Mouse (Mus musculus): ENCODE measurements around the gene Frmd4a. TPM values are rescaled to one million over a fixed set of nuclear protein-coding genes. Genes with fewer than 3 reads are reported as not detected.

Frmd4a gene
- total RNA-seq, 2 experiments from 2014 or later = 10.8 to 14.2 TPM

DNA sequence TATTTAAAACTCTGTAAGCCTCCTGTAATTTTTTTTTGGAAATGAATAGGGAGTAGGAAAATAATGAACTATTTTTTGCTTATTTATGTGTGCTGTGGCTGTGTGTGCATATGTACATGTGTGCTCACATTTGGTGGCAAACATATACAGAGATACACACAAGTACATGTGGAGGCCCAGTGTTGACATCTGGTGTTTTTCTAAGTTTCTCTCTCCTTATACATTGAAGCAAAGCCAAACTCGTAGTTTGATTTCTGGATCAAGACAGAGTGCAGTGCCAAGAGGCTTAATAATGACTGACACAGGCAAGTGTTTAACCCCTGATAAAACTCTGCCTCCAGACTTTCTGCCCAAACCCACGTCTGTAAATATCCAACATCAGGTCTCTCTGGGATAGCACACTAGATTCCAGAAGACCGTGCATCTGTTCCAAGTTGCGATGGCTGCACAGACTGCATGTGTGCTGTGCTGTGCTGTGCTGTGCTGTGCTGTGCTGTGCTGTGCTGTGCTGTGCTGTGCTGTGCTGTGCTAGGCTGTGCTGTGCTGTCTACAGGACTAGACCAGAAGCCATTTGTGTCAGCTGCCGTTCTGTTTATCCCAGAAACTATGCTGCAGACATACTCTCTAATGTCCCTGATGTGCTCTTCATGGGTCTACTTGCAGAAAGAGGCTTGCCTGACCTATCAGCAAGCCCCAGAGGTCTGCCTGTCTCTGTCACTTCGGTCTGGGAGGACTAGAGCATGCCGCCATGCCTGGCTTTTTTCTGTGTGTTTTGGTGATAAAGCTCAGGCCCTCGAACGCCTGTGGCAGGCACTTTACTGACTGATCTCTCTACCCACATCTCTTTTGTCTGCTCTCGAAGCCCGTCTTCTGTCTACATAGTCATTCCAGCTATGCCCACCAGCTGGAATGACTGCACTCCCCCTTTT lies 437.8 kb downstream of the Frmd4a start:
- intact Hi-C loops (cut with DNase I; ENCODE audit: low total_unique reads) = no loop called here
- no peak for DNase-seq

DNA sequence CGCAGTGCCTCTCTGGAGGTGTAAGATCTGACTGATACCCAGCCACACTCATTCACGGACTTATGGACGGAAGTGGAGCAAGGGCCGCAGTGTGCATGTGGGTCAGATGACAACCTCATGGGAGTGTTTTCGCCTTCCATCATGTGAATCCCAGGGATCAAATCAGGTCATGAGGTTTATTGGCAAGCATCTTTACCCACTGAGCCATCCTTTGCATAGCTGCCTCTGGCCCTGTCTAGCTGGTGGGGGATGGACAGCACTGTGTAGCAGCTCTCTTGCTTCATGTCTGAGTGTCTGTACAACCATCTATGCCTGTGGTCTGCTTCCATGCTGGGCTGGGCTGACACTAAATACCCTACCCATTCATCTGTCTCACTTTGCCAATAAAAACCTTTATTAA lies 443.4 kb downstream of the Frmd4a start:
- intact Hi-C loops (cut with DNase I; ENCODE audit: low total_unique reads) = no loop called here
- DNase-seq = no peak

DNA sequence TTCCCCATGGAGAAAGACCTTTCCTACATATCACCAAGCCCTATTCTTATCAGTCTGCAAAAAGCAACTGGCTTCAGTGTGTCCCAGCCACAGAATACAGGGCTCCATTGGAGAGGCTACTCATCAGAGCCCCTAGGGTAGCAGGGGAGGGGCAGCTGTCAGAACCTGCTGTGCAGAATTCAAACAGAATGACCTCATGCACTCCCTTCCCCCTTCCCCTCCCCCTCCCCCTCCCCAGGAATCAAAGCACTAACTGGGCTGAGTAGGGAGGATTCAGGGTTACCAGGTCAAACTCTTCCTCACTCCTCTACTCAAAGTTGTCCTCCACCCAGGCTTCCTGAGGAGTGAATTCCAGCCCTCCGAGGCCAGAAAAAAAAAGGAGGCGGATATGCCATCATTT lies 444.0 kb downstream of the Frmd4a start:
- DNase-seq = no peak
- intact Hi-C loops (cut with DNase I; ENCODE audit: low total_unique reads) = no loop called here

DNA sequence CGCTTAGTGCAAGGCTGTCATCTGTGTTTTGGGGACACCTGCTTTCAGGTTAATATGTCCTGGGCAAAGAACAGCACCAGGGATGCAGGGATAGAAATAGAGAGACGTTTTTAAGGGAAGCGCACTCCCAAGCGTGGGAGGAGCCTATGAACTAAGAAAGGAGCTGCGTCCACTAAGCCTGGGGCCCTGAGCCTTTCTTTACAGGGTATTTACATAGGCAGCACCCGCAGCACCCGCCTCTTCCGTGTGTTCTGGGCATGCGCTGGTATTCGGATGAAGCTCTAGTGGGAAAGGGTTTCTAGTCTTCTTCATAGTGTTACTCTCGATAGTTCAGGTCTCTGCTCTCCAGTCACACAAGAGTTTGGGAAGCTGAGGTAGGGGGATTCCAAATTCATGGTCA lies 445.0 kb downstream of the Frmd4a start:
- no peak for DNase-seq
- intact Hi-C loops (cut with DNase I; ENCODE audit: low total_unique reads) = no loop called here

DNA sequence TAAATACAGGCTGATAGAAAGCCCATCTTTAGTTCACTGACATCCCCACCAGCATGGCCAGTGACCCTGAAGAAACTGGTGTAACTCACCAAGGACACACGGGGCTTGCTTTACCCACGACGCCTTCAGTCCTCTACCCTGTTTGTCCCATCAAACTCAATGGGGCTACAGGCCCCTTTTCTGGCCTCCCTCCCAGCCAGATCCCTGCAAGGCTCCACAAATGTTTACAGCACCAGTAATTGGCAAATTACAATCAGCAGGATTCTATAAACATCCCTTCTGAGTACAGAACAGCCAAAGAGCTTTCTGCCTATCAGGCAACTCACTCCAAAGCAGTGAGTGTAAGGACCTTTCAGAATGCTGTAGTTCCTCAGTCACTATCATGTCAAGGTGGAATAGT lies 448.6 kb downstream of the Frmd4a start:
- intact Hi-C loops (cut with DNase I; ENCODE audit: low total_unique reads) = no loop called here
- no peak for DNase-seq

DNA sequence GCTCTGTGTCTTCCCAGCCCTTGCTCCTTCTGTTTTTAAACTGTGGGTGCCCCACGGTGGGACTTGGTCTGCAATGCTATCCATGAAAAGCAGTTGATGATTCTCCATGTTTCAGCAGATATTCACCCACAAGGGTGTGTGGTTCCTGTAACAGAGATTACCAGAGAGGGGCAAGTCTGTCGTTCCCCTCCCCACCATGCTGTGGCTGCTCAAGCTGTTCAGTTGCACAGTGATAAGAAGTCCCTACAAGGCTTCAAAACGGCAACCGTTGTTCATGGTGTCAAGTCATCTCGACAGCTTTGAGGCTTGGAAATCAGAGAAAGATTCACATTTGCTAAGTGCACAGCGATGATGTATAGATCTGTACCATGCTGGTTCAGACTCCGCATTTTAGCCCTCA lies 449.8 kb downstream of the Frmd4a start:
- intact Hi-C loops (cut with DNase I; ENCODE audit: low total_unique reads) = no loop called here
- DNase-seq = no peak

DNA sequence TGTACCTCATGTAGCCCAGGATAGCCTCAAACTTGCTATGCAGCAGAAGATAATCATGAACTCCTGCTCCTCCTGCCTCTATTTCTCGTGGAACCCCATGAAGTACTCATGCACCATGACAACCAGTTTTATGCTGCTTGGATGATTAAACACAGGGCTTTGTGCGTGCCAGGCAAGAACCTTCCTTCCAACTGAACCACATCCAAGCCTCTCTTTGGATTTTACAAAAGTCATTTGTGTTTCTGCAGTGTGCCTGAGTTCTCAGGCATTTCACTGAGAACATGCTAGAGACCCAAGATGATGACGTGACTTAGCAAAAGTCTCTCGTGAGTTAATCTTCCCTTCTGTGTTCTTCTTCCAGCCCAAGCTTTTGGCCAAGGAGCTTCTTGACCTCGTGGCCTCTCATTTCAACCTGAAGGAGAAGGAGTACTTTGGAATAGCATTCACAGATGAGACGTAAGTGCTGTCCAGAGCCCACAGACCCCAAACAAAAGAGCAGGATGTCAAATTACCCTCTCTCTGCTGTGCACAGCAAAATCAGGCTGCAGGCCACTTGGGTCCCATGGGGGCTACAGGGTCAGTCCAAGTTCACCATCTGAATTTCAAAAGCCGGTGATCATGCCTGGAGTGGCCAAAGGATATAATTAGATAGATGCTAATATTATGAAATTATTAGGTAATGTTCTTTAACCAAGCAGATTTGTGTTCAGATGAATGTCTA lies 455.4 kb downstream of the Frmd4a start:
- DNase-seq = peak; percentile 74
- intact Hi-C loops (cut with DNase I; ENCODE audit: low total_unique reads) = no loop called here

DNA sequence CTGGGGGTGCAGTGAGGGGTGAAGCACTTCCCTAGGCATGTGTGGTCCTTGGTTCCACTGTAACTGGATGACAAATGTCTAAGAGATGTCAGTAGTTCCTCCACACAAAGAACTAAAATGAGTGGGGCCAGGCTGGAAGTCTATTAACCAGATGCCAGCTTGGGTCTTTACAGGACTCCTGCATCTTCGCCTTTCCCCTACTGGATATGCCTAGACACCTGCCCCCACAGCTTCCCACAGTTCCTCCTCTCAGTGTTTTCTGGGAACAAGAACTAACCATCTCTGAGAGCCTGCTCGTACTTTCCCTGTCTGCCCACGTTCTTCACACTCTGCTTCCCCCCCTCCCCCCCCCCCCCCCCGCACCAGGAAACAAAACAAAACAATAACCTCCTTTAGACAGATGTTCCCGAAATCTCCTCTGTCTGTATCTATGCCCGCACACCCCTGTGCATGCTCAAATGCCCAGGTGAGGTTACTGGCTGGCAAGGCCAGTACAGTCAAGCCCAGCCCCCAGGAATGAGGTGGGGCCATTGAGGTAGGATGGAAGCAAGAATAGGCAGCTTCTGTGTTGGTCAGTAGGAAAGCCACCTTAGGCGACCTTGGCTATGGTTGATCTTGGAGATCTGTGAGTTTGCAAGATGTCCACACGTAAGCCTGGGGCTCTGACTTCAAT lies 456.5 kb downstream of the Frmd4a start:
- intact Hi-C loops (cut with DNase I; ENCODE audit: low total_unique reads) = no loop called here
- no peak for DNase-seq

DNA sequence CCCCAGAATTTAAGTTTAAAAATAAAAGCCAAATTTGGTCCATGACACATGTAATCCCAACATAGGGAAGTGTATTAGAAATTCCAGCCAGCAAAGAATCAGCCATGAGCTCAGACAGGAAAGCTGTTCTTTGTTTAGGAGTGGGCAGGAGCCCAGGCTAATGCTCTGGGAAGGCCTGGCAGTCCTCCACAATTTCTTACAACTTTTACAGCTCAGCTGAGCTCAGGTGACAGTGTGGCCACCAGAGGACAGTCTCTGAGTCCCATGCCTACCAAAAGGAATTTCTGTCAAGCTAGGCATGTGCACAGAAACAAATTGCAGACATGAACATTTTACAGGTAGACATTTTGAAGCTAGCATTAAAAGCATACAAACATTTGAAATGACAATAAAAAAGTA lies 457.0 kb downstream of the Frmd4a start:
- intact Hi-C loops (cut with DNase I; ENCODE audit: low total_unique reads) = no loop called here
- no peak for DNase-seq

DNA sequence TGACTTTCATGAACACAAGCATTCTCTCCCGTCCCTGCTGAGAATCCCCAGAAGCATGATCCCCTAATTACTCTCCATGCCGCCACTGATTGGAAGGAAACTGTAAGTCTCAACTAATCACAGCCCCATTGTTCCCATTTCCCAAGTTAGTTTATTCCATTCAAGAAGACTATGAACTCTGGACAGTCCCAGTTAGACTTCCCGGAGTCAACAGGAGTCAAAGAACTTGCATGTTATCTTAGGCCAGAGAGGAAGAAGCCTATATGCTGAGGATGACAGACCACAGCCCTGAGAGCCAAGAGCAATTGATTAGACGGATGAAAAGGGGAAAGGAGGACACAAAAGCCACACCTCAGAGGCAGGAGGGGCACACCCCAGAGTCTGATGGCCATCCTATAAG lies 458.5 kb downstream of the Frmd4a start:
- intact Hi-C loops (cut with DNase I; ENCODE audit: low total_unique reads) = no loop called here
- DNase-seq = no peak

DNA sequence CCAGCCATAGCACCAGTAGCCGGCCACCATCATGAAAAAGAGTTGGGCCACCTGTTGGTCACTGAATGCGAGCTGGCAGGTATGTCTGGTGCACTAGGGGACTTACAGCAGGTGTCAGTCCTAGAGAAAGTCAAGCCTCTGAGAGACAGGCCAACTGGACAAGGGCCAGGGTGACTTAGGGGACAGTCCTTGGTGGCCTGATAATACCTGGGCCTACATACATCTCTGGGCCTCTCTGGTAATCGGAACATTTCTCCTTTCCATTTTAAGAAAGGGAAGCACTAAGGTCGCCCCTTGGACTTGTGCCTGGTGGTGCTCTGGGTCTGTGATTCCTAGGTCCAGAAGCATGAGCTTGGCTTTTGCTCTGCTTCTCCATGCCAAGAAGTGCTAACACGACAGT lies 459.1 kb downstream of the Frmd4a start:
- DNase-seq = no peak
- intact Hi-C loops (cut with DNase I; ENCODE audit: low total_unique reads) = no loop called here

DNA sequence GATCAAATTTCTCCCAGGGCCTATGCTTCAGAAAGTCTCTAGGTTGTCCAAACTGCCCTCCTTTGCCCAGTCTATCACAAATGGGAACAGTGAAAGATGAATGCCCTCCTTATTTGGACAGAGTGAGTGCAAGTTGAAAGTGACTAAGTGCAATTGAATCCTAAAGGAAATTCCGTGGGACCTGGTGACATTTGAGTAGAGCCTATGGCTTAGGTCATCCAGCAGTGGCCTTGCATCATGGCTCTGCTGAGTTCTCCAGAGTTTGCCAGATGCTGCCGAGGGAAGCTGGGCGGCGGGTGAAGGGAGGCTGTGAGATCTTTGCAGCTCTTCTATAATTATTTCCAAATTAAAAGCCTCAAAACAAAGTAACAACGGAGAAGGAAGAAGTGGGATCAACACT lies 459.8 kb downstream of the Frmd4a start:
- intact Hi-C loops (cut with DNase I; ENCODE audit: low total_unique reads) = no loop called here

DNA sequence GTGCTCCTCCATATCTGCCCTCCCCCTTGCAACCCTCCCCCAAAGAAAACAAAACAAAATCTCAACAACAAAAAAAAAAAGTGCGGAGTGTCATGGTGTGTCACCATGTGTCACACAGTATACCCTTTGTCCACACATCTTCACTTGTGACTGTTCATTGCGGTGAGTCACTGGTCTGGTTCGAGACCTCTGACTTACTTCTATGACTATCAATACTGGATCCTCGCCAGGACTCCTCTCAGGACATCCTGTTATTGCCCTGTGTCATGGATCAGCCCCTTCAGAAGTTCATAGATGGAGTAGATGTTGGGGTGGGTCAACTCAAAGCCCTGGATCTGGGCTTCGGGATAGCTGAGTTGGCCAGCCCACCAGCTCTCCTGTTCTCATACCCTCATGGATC lies 462.7 kb downstream of the Frmd4a start:
- intact Hi-C loops (cut with DNase I; ENCODE audit: low total_unique reads) = loop anchor here (10.0 kb wide), 1 partner anchor 85 kb away; no protein-coding TSS in a partner anchor
- DNase-seq = no peak

More for the DNA sequence above, 459.8 kb downstream of the Frmd4a start:
- no peak for DNase-seq

DNA sequence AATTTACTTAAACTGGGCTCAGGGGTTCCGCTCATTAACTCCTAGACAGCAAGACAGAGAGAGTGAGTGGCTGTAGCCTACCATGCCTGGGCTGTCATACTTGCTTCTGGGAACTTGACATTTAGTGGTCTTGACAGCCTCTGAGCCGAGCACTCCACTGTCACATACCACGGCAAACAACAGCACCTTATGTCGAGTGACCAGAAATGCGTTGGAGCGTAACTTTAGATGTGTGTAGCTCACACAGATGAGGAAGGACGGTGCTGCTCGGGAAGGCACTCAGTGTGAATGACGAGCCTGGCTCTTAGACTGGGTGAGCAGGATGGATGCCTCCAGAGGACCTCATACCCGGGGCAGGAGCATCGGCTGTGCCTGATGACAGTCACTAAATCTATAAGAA lies 463.6 kb downstream of the Frmd4a start:
- intact Hi-C loops (cut with DNase I; ENCODE audit: low total_unique reads) = loop anchor here (10.0 kb wide), 1 partner anchor 86 kb away; no protein-coding TSS in a partner anchor
- DNase-seq = no peak

DNA sequence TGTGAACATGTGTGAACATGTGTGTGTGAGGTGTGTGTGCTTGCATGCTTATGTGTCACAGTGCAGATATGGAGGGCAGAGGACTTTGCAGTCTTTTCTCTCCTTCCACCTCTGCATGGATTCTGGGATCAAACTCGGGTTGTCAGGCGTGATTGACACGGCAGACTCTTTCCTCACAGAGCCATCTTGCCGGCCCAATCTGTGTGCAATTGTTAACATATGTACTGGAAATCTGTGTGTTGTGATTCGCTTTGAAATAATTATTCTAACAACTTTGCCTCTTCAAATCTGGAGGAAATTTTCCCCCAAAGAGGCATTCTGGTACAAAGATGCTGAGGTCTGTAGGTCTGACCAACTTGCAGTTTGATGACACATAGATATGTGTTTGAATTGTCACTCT lies 468.7 kb downstream of the Frmd4a start:
- intact Hi-C loops (cut with DNase I; ENCODE audit: low total_unique reads) = loop anchor here (10.0 kb wide), 1 partner anchor 91 kb away; no protein-coding TSS in a partner anchor
- DNase-seq = no peak

DNA sequence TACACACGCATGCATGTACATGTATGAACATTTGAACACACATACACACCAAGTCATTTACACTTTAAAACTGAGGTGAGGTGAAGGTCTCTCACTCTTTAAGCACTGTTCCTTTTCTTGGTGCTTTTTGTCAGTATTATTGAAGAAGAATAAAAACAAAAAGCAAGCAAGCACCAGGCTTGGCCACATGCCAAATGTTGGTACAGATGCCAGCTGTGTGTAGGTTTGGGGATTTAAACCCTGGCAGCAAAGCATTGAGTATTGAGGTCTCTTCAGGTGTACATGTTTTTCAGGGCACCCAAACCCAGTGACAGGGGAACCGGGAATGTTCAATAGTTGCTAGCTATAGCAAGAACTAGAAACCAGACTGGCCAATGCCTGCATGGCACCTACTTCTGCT lies 469.8 kb downstream of the Frmd4a start:
- no peak for DNase-seq
- intact Hi-C loops (cut with DNase I; ENCODE audit: low total_unique reads) = loop anchor here (10.0 kb wide), 1 partner anchor 92 kb away; no protein-coding TSS in a partner anchor

DNA sequence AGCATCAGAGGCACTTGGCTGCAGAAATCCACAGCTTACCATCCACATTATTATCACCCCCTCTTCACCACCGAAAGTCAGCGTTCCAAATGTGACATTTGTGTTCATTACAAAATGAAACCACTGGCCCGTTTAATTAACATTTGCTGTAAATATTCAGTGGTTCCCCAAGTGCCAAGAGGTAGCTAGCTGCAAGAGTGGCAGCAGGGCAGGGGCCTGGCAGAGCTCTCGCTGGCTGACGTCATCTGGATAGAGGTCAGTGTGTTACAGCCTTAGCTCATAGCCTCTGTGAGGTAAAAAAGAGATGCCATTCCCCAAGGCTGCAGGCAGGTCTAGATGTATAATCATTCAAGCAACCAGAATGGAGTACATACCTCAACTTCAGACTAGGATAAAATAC lies 473.3 kb downstream of the Frmd4a start:
- intact Hi-C loops (cut with DNase I; ENCODE audit: low total_unique reads) = loop anchor here (5.0 kb wide), 2 partner anchors 174 to 269 kb away; no protein-coding TSS in a partner anchor
- no peak for DNase-seq

DNA sequence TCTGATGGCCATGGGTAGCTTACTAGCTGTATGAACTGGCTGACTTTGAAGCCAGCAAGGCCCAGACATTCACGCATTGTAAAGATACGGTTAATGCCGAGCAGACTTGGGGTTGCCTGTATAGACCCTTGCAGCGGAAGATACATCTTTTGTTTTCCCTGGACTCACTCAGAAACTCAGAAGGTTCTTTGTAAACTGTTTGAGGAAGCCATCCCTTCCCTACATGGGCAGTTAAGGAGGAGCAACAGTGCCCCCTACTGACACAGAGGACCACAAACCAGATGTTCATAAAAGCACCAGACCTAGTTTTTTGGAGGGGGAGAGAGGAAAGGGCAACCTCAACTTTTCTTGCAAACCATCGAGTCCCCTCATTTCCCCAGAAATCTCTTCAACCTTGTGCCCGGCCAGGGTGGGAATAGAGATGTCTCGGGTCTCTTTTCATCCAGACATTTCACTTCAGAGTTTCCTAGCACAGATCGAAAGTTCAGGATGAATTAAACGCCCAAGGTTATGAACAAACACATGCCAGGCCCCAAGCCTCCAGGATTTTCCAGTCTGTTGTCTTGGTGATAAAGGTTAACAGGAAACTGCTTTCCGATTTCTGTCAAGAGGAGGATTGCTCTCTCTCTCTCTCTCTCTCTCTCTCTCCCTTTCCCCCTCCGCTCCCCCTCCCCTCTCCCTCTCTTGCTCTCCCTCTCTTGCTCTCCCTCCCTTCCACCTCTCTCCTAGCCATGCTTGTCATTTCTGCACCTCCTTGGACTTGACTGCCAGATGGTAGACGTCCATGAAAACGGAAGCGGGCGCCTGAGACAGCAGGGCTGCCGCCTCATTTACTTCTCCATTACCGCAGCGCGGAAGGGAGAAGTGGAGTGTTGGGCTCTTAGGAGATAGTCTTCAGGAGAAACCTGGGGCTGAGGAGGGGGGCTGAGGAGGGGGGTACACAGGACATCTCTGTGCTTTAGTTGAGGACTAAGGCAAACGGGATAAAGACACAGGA lies 475.3 kb downstream of the Frmd4a start:
- peak; percentile 69 for DNase-seq
- intact Hi-C loops (cut with DNase I; ENCODE audit: low total_unique reads) = loop anchor here (5.0 kb wide), 2 partner anchors 175 to 270 kb away; no protein-coding TSS in a partner anchor

DNA sequence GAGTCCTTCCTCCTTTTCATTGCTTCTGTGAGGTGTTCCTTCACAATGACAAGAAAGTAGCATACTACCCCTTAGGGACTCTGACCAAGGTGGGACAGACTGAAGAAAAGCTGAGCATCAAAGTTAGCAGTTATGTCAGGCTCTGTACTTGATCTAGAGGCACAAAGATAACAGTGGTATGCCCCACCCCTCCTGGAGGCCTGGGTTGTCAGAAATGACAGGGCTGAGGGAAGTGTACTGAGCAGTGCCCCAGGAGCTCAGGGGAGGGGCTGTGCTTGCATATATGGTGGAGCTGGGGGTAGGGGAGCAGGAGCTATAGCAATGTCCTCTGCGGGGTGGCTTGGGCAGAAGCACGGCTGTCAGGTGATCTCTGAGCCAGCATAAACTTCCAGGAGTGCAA lies 477.0 kb downstream of the Frmd4a start:
- intact Hi-C loops (cut with DNase I; ENCODE audit: low total_unique reads) = loop anchor here (5.0 kb wide), 2 partner anchors 177 to 272 kb away; no protein-coding TSS in a partner anchor
- no peak for DNase-seq
